Mouse (Mus musculus) hindbrain, embryonic 14.5 days (tissue): ENCODE measurements around the gene Mbip. TPM values are rescaled to one million over a fixed set of nuclear protein-coding genes. Genes with fewer than 3 reads are reported as not detected.

Experiments
- ATAC-seq: fragments of 200-750 bp; cut with Nextera tagmentation; 2 replicates; pipeline ENCODE4 v1.8.0; 2017; ENCODE audit warnings: moderate number of reproducible peaks, mild to moderate bottlenecking, moderate TSS enrichment, moderate library complexity; ENCODE audit not compliant: low FRiP score
- DNase-seq: peaks from one replicate; pipeline ENCODE4 v3.0.0-alpha.2; 2015; ENCODE audit warnings: low spot score
- H3K27ac ChIP-seq: fragments of 300-500 bp; sonication (generic); 2 replicates; pipeline ENCODE4 v1.5.1; 2014; ENCODE audit warnings: mild to moderate bottlenecking, moderate library complexity
- H3K27me3 ChIP-seq: fragments of 300-500 bp; sonication (generic); 2 replicates; pipeline ENCODE4 v1.6.1; 2014; ENCODE audit warnings: mild to moderate bottlenecking, low read length, mixed read lengths; ENCODE audit not compliant: control insufficient read depth, insufficient read depth
- H3K36me3 ChIP-seq: fragments of 300-500 bp; sonication (generic); replicated peaks from 2 replicates; pipeline ENCODE4 v1.6.1; 2014; ENCODE audit not compliant: control insufficient read depth, insufficient read depth
- H3K4me1 ChIP-seq: fragments of 300-500 bp; sonication (generic); replicated peaks from 2 replicates; pipeline ENCODE4 v1.6.1; 2014; ENCODE audit warnings: antibody characterized with exemption, low read length, mixed read lengths; ENCODE audit not compliant: control insufficient read depth, insufficient read depth
- H3K4me2 ChIP-seq: fragments of 300-500 bp; sonication (generic); replicated peaks from 2 replicates; pipeline ENCODE4 v1.6.1; 2014; ENCODE audit warnings: mild to moderate bottlenecking, moderate library complexity
- H3K4me3 ChIP-seq: fragments of 300-500 bp; sonication (generic); replicated peaks from 2 replicates; pipeline ENCODE4 v1.5.1; 2014; ENCODE audit warnings: mild to moderate bottlenecking, low read length
- H3K9ac ChIP-seq: fragments of 300-500 bp; sonication (generic); 2 replicates; pipeline ENCODE4 v1.6.1; 2014
- H3K9me3 ChIP-seq: fragments of 300-500 bp; sonication (generic); 2 replicates; pipeline ENCODE4 v1.6.1; 2016; ENCODE audit warnings: low read length; ENCODE audit not compliant: control insufficient read depth
- WGBS: fragments of 180-500 bp; shearing (Covaris S2); extraction: QIAGEN DNeasy Blood & Tissue Kit; methylation state at CpG from one replicate; pipeline ENCODE4 v1.1.7; 2014; 5-methylcytosine and 5-hydroxymethylcytosine counted together
- polyA plus RNA-seq: library from polyadenylated mRNA; unstranded; fragments of >200 nt; fragmentation: Nextera tagmentation; extraction: Ambion mirVana; gene quantifications from 2 replicates; pipeline ENCODE4 v1.2.1, GENCODE M21; 2014

Mbip gene
- polyA plus RNA-seq, 1 experiment from 2014 or later: 44.8 TPM

GRCm38 (mm10) chr12:56297921-56298830, 47.5 kb downstream of the Mbip start:
- H3K9ac ChIP-seq: no peak overlapping the region
- H3K4me1 ChIP-seq: peaks cover 22% of the 10 kb centered on the region; the same call in 1 of the 2 replicates
- ATAC-seq: no peak
- WGBS: 6% methylated on average over 21 of the region's 21 CpGs
- H3K27me3 ChIP-seq: peaks cover 5% of the 10 kb centered on the region
- peak overlapping the region; percentile 30; the same call in 1 of the 2 replicates for H3K4me2 ChIP-seq
- H3K27ac ChIP-seq: no peak overlapping the region
- H3K9me3 ChIP-seq: no peaks in the 10 kb centered on the region
- DNase-seq: no peak
- no peaks in the 10 kb centered on the region for H3K36me3 ChIP-seq
- H3K4me3 ChIP-seq: no peak overlapping the region

GRCm38 (mm10) chr12:56297099-56297498, 48.6 kb downstream of the Mbip start:
- H3K27ac ChIP-seq: no peak overlapping the region
- WGBS: 52% methylated on average over 5 of the region's 5 CpGs
- peaks cover 5% of the 10 kb centered on the region for H3K27me3 ChIP-seq
- H3K36me3 ChIP-seq: no peaks in the 10 kb centered on the region
- peaks cover 19% of the 10 kb centered on the region; the same call in 1 of the 2 replicates for H3K4me1 ChIP-seq
- H3K9ac ChIP-seq: no peak overlapping the region
- H3K4me3 ChIP-seq: no peak overlapping the region
- no peak; the same call in 1 of the 2 replicates for ATAC-seq
- no peaks in the 10 kb centered on the region for H3K9me3 ChIP-seq
- peak; percentile 41 for DNase-seq
- H3K4me2 ChIP-seq: no peak overlapping the region

- Histone ChIP-seq H3K4me1 (peaks cover 13% of the 10 kb centered on the region; the same call in 1 of the 2 replicates), H3K4me3 (no peak overlapping the region), H3K9ac (no peak overlapping the region), H3K9me3 (no peaks in the 10 kb centered on the region), H3K27ac (no peak overlapping the region), H3K36me3 (no peaks in the 10 kb centered on the region), H3K4me2 (no peak overlapping the region), H3K27me3 (peaks cover 5% of the 10 kb centered on the region)
- WGBS: 19% methylated on average over 6 of the region's 6 CpGs
- DNase-seq (no peak), ATAC-seq (no peak)
These were observed 49.2 kb downstream of the Mbip start for GRCm38 (mm10) chr12:56296524-56296923.

GRCm38 (mm10) chr12:56295160-56295559, 50.5 kb downstream of the Mbip start:
- 81% methylated on average over 3 of the region's 3 CpGs for WGBS
- Histone ChIP-seq H3K4me3 (no peak overlapping the region), H3K9ac (no peak overlapping the region), H3K36me3 (no peaks in the 10 kb centered on the region), H3K4me2 (no peak overlapping the region), H3K27ac (no peak overlapping the region), H3K9me3 (no peaks in the 10 kb centered on the region), H3K27me3 (no peaks in the 10 kb centered on the region; the same call in 1 of the 2 replicates), H3K4me1 (peaks cover 11% of the 10 kb centered on the region; the same call in 1 of the 2 replicates)
- DNase-seq (no peak), ATAC-seq (no peak)

GRCm38 (mm10) chr12:56288548-56288947, 57.1 kb downstream of the Mbip start:
- Histone ChIP-seq H3K27me3 (no peaks in the 10 kb centered on the region), H3K9me3 (no peaks in the 10 kb centered on the region), H3K27ac (no peak overlapping the region), H3K36me3 (no peaks in the 10 kb centered on the region), H3K4me3 (no peak overlapping the region), H3K9ac (no peak overlapping the region), H3K4me2 (no peak overlapping the region), H3K4me1 (no peaks in the 10 kb centered on the region)
- ATAC-seq (no peak), DNase-seq (no peak)
- WGBS: 86% methylated on average over 3 of the region's 3 CpGs

- WGBS: 96% methylated on average over 14 of the region's 14 CpGs
- Histone ChIP-seq H3K4me1 (no peaks in the 10 kb centered on the region), H3K27ac (no peak overlapping the region), H3K4me3 (no peak overlapping the region), H3K27me3 (no peaks in the 10 kb centered on the region), H3K9me3 (no peaks in the 10 kb centered on the region), H3K9ac (no peak overlapping the region), H3K4me2 (no peak overlapping the region), H3K36me3 (no peaks in the 10 kb centered on the region)
- ATAC-seq (no peak), DNase-seq (no peak)
These were observed 58.9 kb downstream of the Mbip start for GRCm38 (mm10) chr12:56286828-56287227.

GRCm38 (mm10) chr12:56284210-56284609, 61.5 kb downstream of the Mbip start:
- Histone ChIP-seq H3K4me3 (no peak overlapping the region), H3K4me1 (no peaks in the 10 kb centered on the region), H3K9me3 (no peaks in the 10 kb centered on the region), H3K27me3 (no peaks in the 10 kb centered on the region), H3K4me2 (no peak overlapping the region), H3K9ac (no peak overlapping the region), H3K27ac (no peak overlapping the region), H3K36me3 (no peaks in the 10 kb centered on the region)
- ATAC-seq: no peak
- no peak for DNase-seq
- WGBS: 79% methylated on average over 2 of the region's 2 CpGs

- H3K9me3 ChIP-seq: no peaks in the 10 kb centered on the region
- no peak overlapping the region for H3K27ac ChIP-seq
- no peaks in the 10 kb centered on the region for H3K4me1 ChIP-seq
- H3K36me3 ChIP-seq: no peaks in the 10 kb centered on the region
- H3K9ac ChIP-seq: no peak overlapping the region
- no peak overlapping the region for H3K4me2 ChIP-seq
- no peak overlapping the region for H3K4me3 ChIP-seq
- WGBS: 88% methylated on average over 3 of the region's 3 CpGs
- no peak for ATAC-seq
- DNase-seq: no peak
- no peaks in the 10 kb centered on the region for H3K27me3 ChIP-seq
These were observed 64.0 kb downstream of the Mbip start for GRCm38 (mm10) chr12:56281649-56282048.
